In genomic region chr2:152250511-152250910, GRCm38 (mm10) we compare ENCODE assay signal across 26 mouse cellular contexts. TPM values are rescaled to one million over a fixed set of nuclear protein-coding genes. Genes with fewer than 3 reads are reported as not detected.
DNase-seq lines count a peak whose midpoint lies in the region; ATAC-seq and TF ChIP-seq lines count a peak whose summit lies in the region.
"Had no signal": no experiment of that assay in that cellular context is flagged by ENCODE, and none has a peak within 500 bp of the region (broad histone marks: within the 10 kb centered on the region; RNA-seq: fewer than 3 reads in every experiment).

No protein-coding gene starts in this region.

- H3K9ac ChIP-seq in liver, adult 2 months (ENCODE audit: low read depth, low read length), result no peak overlapping the region
- H3K9ac ChIP-seq in liver, embryonic 11.5 days (ENCODE audit: low read depth, low read length), result no peak overlapping the region
- H3K9ac ChIP-seq in ES-Bruce4 (ENCODE audit: low read depth, poor library complexity, severe bottlenecking), result no peak overlapping the region
- H3K9ac ChIP-seq: embryonic facial prominence, embryonic 13.5 days; embryonic facial prominence, embryonic 15.5 days; forebrain, embryonic 12.5 days had no signal

- no peak for TF ChIP-seq EP300 in ES-Bruce4 (IDR thresholded peaks at IDR 0.05; ENCODE audit: insufficient read depth, low read depth, low read length)

- H3K36me3 ChIP-seq in liver, adult 2 months (ENCODE audit: control insufficient read depth, insufficient read depth, low read length), result peaks cover 32% of the 10 kb centered on the region
- peaks cover 25% of the 10 kb centered on the region for H3K36me3 ChIP-seq in liver, embryonic 11.5 days (ENCODE audit: control insufficient read depth, insufficient read depth, low read length)
- peaks cover 49% of the 10 kb centered on the region for H3K36me3 ChIP-seq in ES-Bruce4 (ENCODE audit: control insufficient read depth, insufficient read depth, low read length, poor library complexity, severe bottlenecking)

- peak; percentile 76 for DNase-seq in heart, adult 11 months
- DNase-seq in heart, postnatal 14 days, result no peak
- DNase-seq in liver, adult 2 months (ENCODE audit: extremely low read depth, low read depth, low spot score), result peak; percentile 60
- no peak for DNase-seq in liver, embryonic 11.5 days (ENCODE audit: low spot score)
- DNase-seq in urinary bladder, adult 18-20 months (ENCODE audit: low spot score in 2 of 2), result no peak
- DNase-seq: adrenal gland, adult 2 months; adrenal gland, postnatal 10 days; adrenal gland, postnatal 25 days; B cell, adult 2 months; cerebellum, adult 11 months; cerebellum, adult 18-20 months; cerebellum, adult 8-10 months; cerebellum, adult 9-11 months; cerebellum, postnatal 14 days; cerebellum, postnatal 36 days; embryo, embryonic 11 days had no signal

- 23% methylated on average over 4 of the region's 4 CpGs for WGBS in liver, adult 2 months
- WGBS in liver, embryonic 11.5 days, result 80% methylated on average over 2 of the region's 4 CpGs

- H3K9me3 ChIP-seq in liver, embryonic 11.5 days (ENCODE audit: control insufficient read depth, low read length), result no peaks in the 10 kb centered on the region
- no peaks in the 10 kb centered on the region for H3K9me3 ChIP-seq in ES-Bruce4 (replicated peaks; ENCODE audit: control insufficient read depth, insufficient read depth, low read length, poor library complexity, severe bottlenecking)
- H3K9me3 ChIP-seq: embryonic facial prominence, embryonic 13.5 days; embryonic facial prominence, embryonic 15.5 days; forebrain, embryonic 10.5 days; forebrain, embryonic 12.5 days had no signal

- no peaks in the 10 kb centered on the region for H3K27me3 ChIP-seq in liver, adult 2 months (ENCODE audit: control insufficient read depth, insufficient read depth, low read length)
- no peaks in the 10 kb centered on the region for H3K27me3 ChIP-seq in liver, embryonic 11.5 days (replicated peaks; ENCODE audit: control insufficient read depth, insufficient read depth, low read length)
- H3K27me3 ChIP-seq in ES-Bruce4 (ENCODE audit: control insufficient read depth, insufficient read depth, low read length, poor library complexity, severe bottlenecking), result no peaks in the 10 kb centered on the region
- H3K27me3 ChIP-seq: CH12.LX; embryonic facial prominence, embryonic 13.5 days; embryonic facial prominence, embryonic 15.5 days; forebrain, embryonic 12.5 days had no signal

- intact Hi-C loops in heart, postnatal 14 days (cut with DNase I), result no loop called here

- no peak overlapping the region for H3K4me3 ChIP-seq in liver, adult 2 months (ENCODE audit: insufficient read depth, low read depth, low read length)
- no peak overlapping the region for H3K4me3 ChIP-seq in liver, embryonic 11.5 days (ENCODE audit: low read depth, low read length)
- no peak overlapping the region for H3K4me3 ChIP-seq in ES-Bruce4 (ENCODE audit: low read depth, low read length)
- H3K4me3 ChIP-seq: embryonic facial prominence, embryonic 13.5 days; embryonic facial prominence, embryonic 15.5 days; erythroblast, embryonic 14.5 days; forebrain, embryonic 10.5 days; forebrain, embryonic 12.5 days had no signal

- H3K27ac ChIP-seq in liver, adult 2 months (replicated peaks; ENCODE audit: insufficient read depth, low read depth, low read length), result no peak overlapping the region
- no peak overlapping the region for H3K27ac ChIP-seq in liver, embryonic 11.5 days (ENCODE audit: low read depth, low read length)
- peak overlapping the region; percentile 39; the same call in 1 of the 2 replicates for H3K27ac ChIP-seq in ES-Bruce4 (ENCODE audit: insufficient read depth, low read length)
- H3K27ac ChIP-seq: embryonic facial prominence, embryonic 13.5 days; embryonic facial prominence, embryonic 15.5 days; forebrain, embryonic 10.5 days; forebrain, embryonic 12.5 days had no signal

- peaks cover 3% of the 10 kb centered on the region; the same call in 1 of the 2 replicates for H3K4me1 ChIP-seq in liver, adult 2 months (ENCODE audit: control insufficient read depth, insufficient read depth, low read length)
- H3K4me1 ChIP-seq in liver, embryonic 11.5 days (replicated peaks; ENCODE audit: control insufficient read depth, insufficient read depth, low read length), result no peaks in the 10 kb centered on the region
- no peaks in the 10 kb centered on the region for H3K4me1 ChIP-seq in ES-Bruce4 (ENCODE audit: control insufficient read depth, insufficient read depth, low read length)
- H3K4me1 ChIP-seq: embryonic facial prominence, embryonic 13.5 days; embryonic facial prominence, embryonic 15.5 days; forebrain, embryonic 10.5 days; forebrain, embryonic 12.5 days had no signal

- TF ChIP-seq CTCF in liver, adult 2 months (IDR thresholded peaks at IDR 0.05; ENCODE audit: low read depth, low read length), result no peak
- TF ChIP-seq CTCF in ES-Bruce4 (IDR thresholded peaks at IDR 0.05; ENCODE audit: low read depth, low read length), result no peak

- no peak overlapping the region for H3K4me2 ChIP-seq in liver, embryonic 11.5 days
- H3K4me2 ChIP-seq: embryonic facial prominence, embryonic 13.5 days; embryonic facial prominence, embryonic 15.5 days; forebrain, embryonic 12.5 days had no signal

- H3K79me2 ChIP-seq in liver, adult 2 months (ENCODE audit: control insufficient read depth, insufficient read depth, low read length), result peaks cover 14% of the 10 kb centered on the region; the same call in 1 of the 2 replicates

- TF ChIP-seq POLR2A in liver, adult 2 months (IDR thresholded peaks at IDR 0.05; ENCODE audit: extremely low read depth, insufficient read depth, low read length), result no peak
- no peak for TF ChIP-seq POLR2A in ES-Bruce4 (IDR thresholded peaks at IDR 0.05; ENCODE audit: insufficient read depth, low read length)

- ATAC-seq in liver, embryonic 11.5 days (replicated peaks; ENCODE audit: low FRiP score), result no peak
- ATAC-seq: CD4-positive, CD25-positive, alpha-beta regulatory T cell, adult 4 months; forebrain, embryonic 14.5 days; forebrain, embryonic 16.5 days had no signal

RNA-seq across cellular contexts. Expression of gene Csnk2a1, which starts 23.9 kb away (rescaled TPM):
- 100 to 1,000 TPM in 1 of 2 experiments, 10 to 100 TPM in 1; 98.1 to 101 TPM for total RNA-seq in heart, postnatal 14 days (2021)
- 82.9 and 99.9 TPM in 2 replicates for total RNA-seq in liver, adult 2 months (2014; rRNA removed)
- 20.7 and 21.1 TPM in 2 replicates for polyA plus RNA-seq in liver, adult 2 months (2012; rRNA removed)
- 45.1 and 65.2 TPM in 2 replicates for polyA plus RNA-seq in liver, embryonic 11.5 days (2014; fragmentation: Nextera tagmentation; extraction: Ambion mirVana)
- polyA plus RNA-seq in ES-Bruce4 (2011; ENCODE audit: insufficient read depth, insufficient read length, low read depth, missing spikeins), result 258 and 280 TPM in 2 replicates

RNA-seq across cellular contexts. Expression of gene Tbc1d20, which starts 43.1 kb away (rescaled TPM):
- 10 to 100 TPM; 47.5 to 52.1 TPM for total RNA-seq in heart, postnatal 14 days (2021)
- total RNA-seq in liver, adult 2 months (2014; rRNA removed), result 13.0 and 15.9 TPM in 2 replicates
- polyA plus RNA-seq in liver, adult 2 months (2012; rRNA removed), result 23.6 and 25.1 TPM in 2 replicates
- polyA plus RNA-seq in liver, embryonic 11.5 days (2014; fragmentation: Nextera tagmentation; extraction: Ambion mirVana), result 25.1 and 25.9 TPM in 2 replicates
- 27.7 and 32.3 TPM in 2 replicates for polyA plus RNA-seq in ES-Bruce4 (2011; ENCODE audit: insufficient read depth, insufficient read length, low read depth, missing spikeins)

Comparison
In these comparisons a context has a peak if more than half of its experiments do, and no peak if none do; other contexts are left out.
1. DNase-seq: peak in heart, adult 11 months (single experiment) and liver, adult 2 months (single experiment); none in heart, postnatal 14 days (0 of 2), liver, embryonic 11.5 days (single experiment) and urinary bladder, adult 18-20 months (0 of 2).